8 mouse cellular contexts compared by ENCODE assay signal in genomic region chr9:53667020-53667669, GRCm38 (mm10). TPM values are rescaled to one million over a fixed set of nuclear protein-coding genes. Genes with fewer than 3 reads are reported as not detected.
DNase-seq lines count a peak whose midpoint lies in the region; ATAC-seq lines count a peak whose summit lies in the region.

No protein-coding gene starts in this region.

- WGBS in intestine, embryonic 14.5 days: under 1% methylated on average over 64 of the region's 74 CpGs

- no peaks in the 10 kb centered on the region for H3K9me3 ChIP-seq in intestine, embryonic 14.5 days (ENCODE audit: control insufficient read depth, low read length)

- intact Hi-C loops in gastrocnemius, postnatal 14 days (cut with DNase I; ENCODE audit: low total_unique reads): no loop called here
- intact Hi-C loops in left cerebral cortex, postnatal 14 days (cut with DNase I): no loop called here

- H3K4me2 ChIP-seq in intestine, embryonic 14.5 days (ENCODE audit: low read length): peak overlapping the region; percentile 89

- H3K4me3 ChIP-seq in intestine, embryonic 14.5 days (ENCODE audit: low read depth, low read length): peak overlapping the region; percentile 69

- H3K4me1 ChIP-seq in intestine, embryonic 14.5 days (replicated peaks; ENCODE audit: control insufficient read depth, insufficient read depth, low read length): peaks cover 10% of the 10 kb centered on the region; the same call in 1 of the 2 replicates

- H3K27ac ChIP-seq in intestine, embryonic 14.5 days (ENCODE audit: low read depth): peak overlapping the region; percentile 92

- H3K27me3 ChIP-seq in intestine, embryonic 14.5 days (replicated peaks; ENCODE audit: control insufficient read depth, insufficient read depth, low read length): no peaks in the 10 kb centered on the region

- DNase-seq in adipocyte (ENCODE audit: low spot score): peak; percentile 90
- DNase-seq in embryo, embryonic 10 days (ENCODE audit: low spot score): peak; percentile 93
- peak; percentile 95 for DNase-seq in gastrocnemius, postnatal 14 days
- DNase-seq in intestine, embryonic 14.5 days (ENCODE audit: low spot score): peak; percentile 98
- peak; percentile 93 to 94 for DNase-seq in left cerebral cortex, postnatal 14 days (ENCODE audit: low spot score in 2 of 2)
- peak; percentile 95 for DNase-seq in mesoderm, embryonic 11.5 days (ENCODE audit: low read depth, low spot score)
- peak; percentile 87 to 88 for DNase-seq in right cerebral cortex, postnatal 36 days (ENCODE audit: low spot score in 2 of 2)
- peak; percentile 93 for DNase-seq in yolk sac, embryonic 10.5 days (ENCODE audit: low spot score)

- peak; percentile 98 for ATAC-seq in intestine, embryonic 14.5 days (replicated peaks; ENCODE audit: low FRiP score, low TSS enrichment, low read depth)

- peak overlapping the region; percentile 97 for H3K9ac ChIP-seq in intestine, embryonic 14.5 days (ENCODE audit: low read length)

- H3K36me3 ChIP-seq in intestine, embryonic 14.5 days (ENCODE audit: control insufficient read depth, insufficient read depth, low read length): no peaks in the 10 kb centered on the region

RNA-seq across cellular contexts. Expression of gene Cul5, which starts 2.7 kb away (rescaled TPM):
- total RNA-seq in gastrocnemius, postnatal 14 days (2021): 10 to 100 TPM; 52.3 to 53.6 TPM
- 38.8 and 40.3 TPM in 2 replicates for polyA plus RNA-seq in intestine, embryonic 14.5 days (2014; fragmentation: Nextera tagmentation; extraction: Ambion mirVana)
- total RNA-seq in left cerebral cortex, postnatal 14 days (2021): 10 to 100 TPM; 51.0 to 54.4 TPM

RNA-seq across cellular contexts. Expression of gene Rab39, which starts 38.9 kb away (rescaled TPM):
- total RNA-seq in gastrocnemius, postnatal 14 days (2021): not detected
- 0.90 and 1.3 TPM in 2 replicates for polyA plus RNA-seq in intestine, embryonic 14.5 days (2014; fragmentation: Nextera tagmentation; extraction: Ambion mirVana)
- 1 to 10 TPM; 1.4 TPM for total RNA-seq in left cerebral cortex, postnatal 14 days (2021)

RNA-seq across cellular contexts. Expression of gene Acat1, which starts 57.0 kb away (rescaled TPM):
- total RNA-seq in gastrocnemius, postnatal 14 days (2021): 10 to 100 TPM; 77.2 to 88.7 TPM
- 122 and 131 TPM in 2 replicates for polyA plus RNA-seq in intestine, embryonic 14.5 days (2014; fragmentation: Nextera tagmentation; extraction: Ambion mirVana)
- total RNA-seq in left cerebral cortex, postnatal 14 days (2021): 10 to 100 TPM; 81.6 to 87.3 TPM

Comparison
In these comparisons a context has a peak if more than half of its experiments do, and no peak if none do; other contexts are left out.
1. Peak in every context shown above with its lines: DNase-seq, ATAC-seq, H3K4me3 ChIP-seq and H3K27ac ChIP-seq.